Mouse (Mus musculus) liver, embryonic 11.5 days (tissue): ENCODE results near the gene Tgfbr2. TPM values are rescaled to one million over a fixed set of nuclear protein-coding genes. Genes with fewer than 3 reads are reported as not detected.

Experiments used
- ATAC-seq: fragments of 200-750 bp; cut with Nextera tagmentation; replicated peaks from 2 replicates; pipeline ENCODE4 v1.8.0; 2017; ENCODE audit warnings: moderate number of reproducible peaks, mild to moderate bottlenecking, moderate TSS enrichment, moderate library complexity; ENCODE audit not compliant: low FRiP score
- DNase-seq: peaks from one replicate; pipeline ENCODE4 v3.0.0-alpha.2; 2017; ENCODE audit warnings: low spot score
- H3K27ac ChIP-seq: fragments of 300-500 bp; sonication (generic); 2 replicates; pipeline ENCODE4 v1.5.1; 2014; ENCODE audit warnings: mild to moderate bottlenecking, low read depth, low read length, control low read depth
- H3K27me3 ChIP-seq: fragments of 300-500 bp; sonication (generic); replicated peaks from 2 replicates; pipeline ENCODE4 v1.6.1; 2014; ENCODE audit warnings: low read length, mixed read lengths; ENCODE audit not compliant: control insufficient read depth, insufficient read depth
- H3K36me3 ChIP-seq: fragments of 300-500 bp; sonication (generic); 2 replicates; pipeline ENCODE4 v1.6.1; 2014; ENCODE audit warnings: mild to moderate bottlenecking, low read length, moderate library complexity, mixed read lengths; ENCODE audit not compliant: control insufficient read depth, insufficient read depth
- H3K4me1 ChIP-seq: fragments of 300-500 bp; sonication (generic); replicated peaks from 2 replicates; pipeline ENCODE4 v1.6.1; 2014; ENCODE audit warnings: low read length, mixed read lengths; ENCODE audit not compliant: control insufficient read depth, insufficient read depth
- H3K4me2 ChIP-seq: fragments of 300-500 bp; sonication (generic); 2 replicates; pipeline ENCODE4 v1.6.1; 2014; ENCODE audit warnings: mild to moderate bottlenecking, control low read depth, moderate library complexity
- H3K4me3 ChIP-seq: fragments of 300-500 bp; sonication (generic); 2 replicates; pipeline ENCODE4 v1.5.1; 2014; ENCODE audit warnings: low read depth, low read length, control low read depth
- H3K9ac ChIP-seq: fragments of 300-500 bp; sonication (generic); 2 replicates; pipeline ENCODE4 v1.6.1; 2014; ENCODE audit warnings: low read depth, low read length, control low read depth
- H3K9me3 ChIP-seq: fragments of 300-500 bp; sonication (generic); 2 replicates; pipeline ENCODE4 v1.6.1; 2016; ENCODE audit warnings: low read length, inconsistent platforms, mixed read lengths; ENCODE audit not compliant: control insufficient read depth
- WGBS: fragments of 180-500 bp; shearing (Covaris S2); extraction: QIAGEN DNeasy Blood & Tissue Kit; methylation state at CpG from one replicate; pipeline ENCODE4 v1.1.7; 2014; 5-methylcytosine and 5-hydroxymethylcytosine counted together
- polyA plus RNA-seq: library from polyadenylated mRNA; unstranded; fragments of >200 nt; fragmentation: Nextera tagmentation; extraction: Ambion mirVana; gene quantifications from 2 replicates; pipeline ENCODE4 v1.2.1, GENCODE M21; 2014

The Tgfbr2 gene
- polyA plus RNA-seq, 1 experiment from 2014 or later, result 9.5 TPM

DNA sequence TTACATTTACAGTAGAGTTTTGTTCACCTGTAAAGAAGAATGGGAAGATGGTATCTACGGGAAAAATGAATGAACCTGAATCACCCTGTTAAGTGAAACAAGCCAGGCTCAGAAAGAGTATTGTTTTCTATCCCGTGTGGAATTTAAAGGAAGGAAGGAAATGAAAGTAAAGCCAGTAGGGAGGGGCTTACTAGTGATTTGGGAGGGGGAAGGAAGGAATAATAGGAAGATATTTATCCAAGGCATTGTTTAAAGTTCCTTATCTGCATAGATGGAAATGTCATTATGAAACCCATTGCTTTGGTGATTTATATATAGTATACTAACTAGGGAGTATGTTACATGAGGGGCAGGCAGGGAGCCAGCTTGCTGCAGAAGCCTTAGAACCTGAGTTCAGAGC, 66.4 kb downstream of the Tgfbr2 start:
- DNase-seq (no peak), ATAC-seq (no peak)
- H3K4me3 ChIP-seq, result no peak overlapping the region
- peaks cover 16% of the 10 kb centered on the region for H3K36me3 ChIP-seq
- no peak overlapping the region for H3K9ac ChIP-seq
- H3K27ac ChIP-seq, result no peak overlapping the region
- H3K4me1 ChIP-seq, result peaks cover 6% of the 10 kb centered on the region
- H3K27me3 ChIP-seq, result no peaks in the 10 kb centered on the region
- WGBS, result 77% methylated on average over 2 of the region's 2 CpGs
- H3K4me2 ChIP-seq, result no peak overlapping the region
- no peaks in the 10 kb centered on the region for H3K9me3 ChIP-seq

DNA sequence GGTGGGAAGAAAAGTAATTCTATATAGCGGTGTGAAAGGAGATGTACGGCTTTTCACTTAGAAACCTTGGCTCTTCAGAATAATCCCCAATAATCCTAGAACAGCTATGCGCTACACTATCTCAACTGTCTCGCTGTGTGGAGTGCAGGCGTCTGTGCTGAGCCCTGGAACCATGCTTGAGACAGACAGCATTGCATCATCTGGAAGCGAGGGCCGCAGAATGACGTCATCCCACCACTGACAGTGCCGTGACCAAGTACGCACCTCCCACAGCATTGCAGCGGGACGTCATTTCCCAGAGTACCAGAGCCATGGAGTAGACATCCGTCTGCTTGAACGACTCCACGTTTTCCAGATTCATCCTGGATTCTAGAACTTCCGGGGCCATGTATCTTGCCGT, 70.4 kb downstream of the Tgfbr2 start:
- no peak overlapping the region for H3K4me2 ChIP-seq
- WGBS, result 84% methylated on average over 17 of the region's 17 CpGs
- H3K4me3 ChIP-seq, result no peak overlapping the region
- no peak overlapping the region for H3K27ac ChIP-seq
- H3K9ac ChIP-seq, result no peak overlapping the region
- H3K36me3 ChIP-seq, result peaks cover 15% of the 10 kb centered on the region
- DNase-seq (no peak), ATAC-seq (no peak)
- H3K4me1 ChIP-seq, result no peaks in the 10 kb centered on the region; the same call in 1 of the 2 replicates
- H3K27me3 ChIP-seq, result no peaks in the 10 kb centered on the region
- H3K9me3 ChIP-seq, result no peaks in the 10 kb centered on the region

DNA sequence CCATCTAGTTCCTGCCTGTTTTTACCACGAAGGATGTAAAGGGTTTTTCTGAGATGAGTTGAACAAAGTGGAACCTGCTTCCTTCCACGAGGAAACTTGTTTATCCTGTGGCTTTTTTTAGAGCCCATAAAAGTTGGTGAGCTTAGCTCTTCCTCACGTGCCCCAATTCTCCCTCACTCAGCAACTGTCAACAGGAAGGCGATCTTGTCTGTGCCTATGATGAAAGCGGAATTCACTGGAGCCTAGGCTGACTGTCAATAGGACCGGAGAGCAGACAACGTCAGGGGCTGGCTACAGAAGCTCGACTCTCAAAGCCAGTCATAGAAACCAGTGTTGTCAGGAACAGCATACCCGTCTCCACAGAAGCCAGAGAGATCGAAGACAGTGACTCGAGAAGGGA, 73.3 kb downstream of the Tgfbr2 start:
- no peak overlapping the region for H3K27ac ChIP-seq
- peaks cover 4% of the 10 kb centered on the region; the same call in 1 of the 2 replicates for H3K4me1 ChIP-seq
- no peak overlapping the region for H3K4me2 ChIP-seq
- DNase-seq (no peak), ATAC-seq (no peak)
- H3K9ac ChIP-seq, result no peak overlapping the region
- no peaks in the 10 kb centered on the region; the same call in 1 of the 2 replicates for H3K36me3 ChIP-seq
- no peaks in the 10 kb centered on the region for H3K9me3 ChIP-seq
- no peaks in the 10 kb centered on the region for H3K27me3 ChIP-seq
- H3K4me3 ChIP-seq, result no peak overlapping the region
- 66% methylated on average over 11 of the region's 11 CpGs for WGBS

DNA sequence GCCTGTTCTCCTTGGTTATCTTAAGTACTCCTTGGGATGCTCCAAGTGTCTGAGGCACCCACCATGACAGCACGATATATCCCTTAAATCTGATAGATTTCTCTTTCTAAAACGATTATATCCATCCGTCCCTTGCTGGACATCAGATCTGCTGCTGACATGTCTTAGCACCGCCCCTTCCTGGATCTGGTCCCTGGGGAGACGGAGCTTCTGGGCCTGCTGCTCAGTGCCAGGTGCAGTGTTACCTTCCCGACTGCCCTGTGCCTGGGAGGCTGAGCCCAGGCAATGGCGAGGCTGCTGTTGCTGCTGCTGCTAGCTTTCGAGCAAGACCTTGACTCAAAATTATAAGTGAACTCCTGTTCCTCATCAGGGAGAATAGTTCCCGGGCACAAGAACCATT, 75.1 kb downstream of the Tgfbr2 start:
- no peaks in the 10 kb centered on the region for H3K27me3 ChIP-seq
- no peak overlapping the region for H3K4me3 ChIP-seq
- H3K27ac ChIP-seq, result no peak overlapping the region
- no peak overlapping the region for H3K4me2 ChIP-seq
- WGBS, result 82% methylated on average over 9 of the region's 9 CpGs
- no peaks in the 10 kb centered on the region; the same call in 1 of the 2 replicates for H3K36me3 ChIP-seq
- peaks cover 4% of the 10 kb centered on the region; the same call in 1 of the 2 replicates for H3K4me1 ChIP-seq
- no peaks in the 10 kb centered on the region for H3K9me3 ChIP-seq
- H3K9ac ChIP-seq, result no peak overlapping the region
- DNase-seq (no peak), ATAC-seq (no peak)

DNA sequence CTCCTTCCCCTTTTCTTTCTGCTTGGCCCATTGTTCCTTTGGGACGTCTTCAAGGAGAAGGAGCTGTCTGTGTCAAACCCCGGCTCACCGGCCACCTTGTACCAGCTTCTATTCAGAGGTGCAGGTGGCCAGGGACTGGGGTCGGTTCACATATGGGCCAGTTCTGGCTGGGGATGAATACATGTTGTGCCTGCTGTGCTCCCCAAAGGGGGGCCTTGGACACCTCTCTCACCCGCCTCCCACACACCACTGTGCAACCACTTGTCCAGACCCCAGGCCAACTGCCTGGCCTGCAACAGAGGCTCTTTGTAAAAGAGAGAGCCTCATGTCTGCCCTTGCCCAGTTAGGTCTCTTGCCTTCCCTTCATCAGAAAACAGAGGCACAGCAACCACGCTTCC, 75.6 kb downstream of the Tgfbr2 start:
- Histone ChIP-seq H3K36me3 (no peaks in the 10 kb centered on the region; the same call in 1 of the 2 replicates), H3K9me3 (no peaks in the 10 kb centered on the region), H3K9ac (no peak overlapping the region), H3K27me3 (no peaks in the 10 kb centered on the region), H3K27ac (no peak overlapping the region), H3K4me1 (peaks cover 4% of the 10 kb centered on the region; the same call in 1 of the 2 replicates), H3K4me3 (no peak overlapping the region), H3K4me2 (no peak overlapping the region)
- DNase-seq (no peak), ATAC-seq (no peak)
- WGBS, result 83% methylated on average over 6 of the region's 6 CpGs

DNA sequence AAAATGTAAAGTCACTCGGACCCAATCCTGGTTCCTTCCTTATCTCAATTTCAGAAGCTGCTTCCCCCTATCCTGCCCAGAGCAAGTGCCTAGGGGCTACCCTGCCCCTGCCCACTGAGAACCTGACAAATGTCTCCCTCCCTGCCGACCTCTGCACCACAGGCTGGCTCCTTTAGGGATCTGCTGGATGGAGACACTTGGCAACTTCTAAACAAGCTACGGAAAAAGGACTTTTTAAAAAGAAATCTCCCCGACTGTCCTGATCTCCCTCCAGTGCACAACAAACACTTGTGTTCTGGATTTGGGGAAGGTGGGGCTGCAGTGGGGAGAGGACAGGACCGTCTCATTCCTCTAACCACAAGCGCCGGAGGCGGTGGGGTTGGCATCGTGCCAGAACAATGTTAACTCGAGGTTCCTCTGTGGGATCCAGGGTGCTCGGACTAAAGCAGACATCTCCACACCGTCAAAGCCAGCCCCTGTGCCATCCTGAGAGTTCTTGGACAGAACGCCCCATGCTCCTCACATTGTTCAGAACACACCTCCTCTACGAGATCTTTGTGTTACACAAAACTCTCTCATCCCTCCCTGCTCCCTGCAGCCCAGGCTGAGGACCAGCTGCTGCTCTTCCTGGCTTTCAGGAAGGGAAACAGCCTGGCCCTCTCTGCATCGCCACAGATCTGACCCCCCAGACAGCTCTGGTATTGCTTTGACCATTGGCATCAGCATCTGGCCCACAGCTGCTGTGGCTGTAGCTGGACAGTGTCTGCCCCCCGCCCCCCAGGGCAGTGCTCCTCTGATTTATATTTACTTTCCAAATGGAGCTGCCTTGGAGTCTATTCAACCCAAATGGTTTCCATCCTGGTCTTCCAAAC, 76.2 kb downstream of the Tgfbr2 start:
- Histone ChIP-seq H3K4me2 (no peak overlapping the region), H3K9me3 (no peaks in the 10 kb centered on the region), H3K27me3 (no peaks in the 10 kb centered on the region), H3K4me1 (peaks cover 4% of the 10 kb centered on the region; the same call in 1 of the 2 replicates), H3K27ac (no peak overlapping the region), H3K9ac (no peak overlapping the region), H3K4me3 (no peak overlapping the region), H3K36me3 (no peaks in the 10 kb centered on the region; the same call in 1 of the 2 replicates)
- WGBS, result 76% methylated on average over 16 of the region's 16 CpGs
- ATAC-seq (no peak), DNase-seq (no peak)

DNA sequence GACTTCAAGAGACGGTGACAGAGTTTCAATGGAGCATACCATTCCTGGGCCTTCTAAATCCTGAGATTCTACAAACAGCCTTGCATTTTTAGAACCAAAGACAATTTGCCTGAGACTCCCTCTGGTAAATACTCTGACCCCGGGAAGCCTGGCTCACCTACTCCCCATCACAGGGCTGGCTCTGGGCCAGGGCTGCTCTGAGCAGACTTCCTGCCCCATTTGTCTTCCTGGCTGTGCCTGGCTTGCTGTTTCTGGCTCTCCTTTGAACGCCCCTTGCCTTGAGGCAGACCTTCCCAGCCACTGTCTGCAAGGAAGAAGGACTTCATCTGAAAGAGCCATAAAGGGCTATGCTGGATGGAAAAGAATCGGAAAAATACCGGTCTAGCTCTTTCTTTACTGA, 83.2 kb downstream of the Tgfbr2 start:
- Histone ChIP-seq H3K9me3 (no peaks in the 10 kb centered on the region), H3K36me3 (no peaks in the 10 kb centered on the region; the same call in 1 of the 2 replicates), H3K27me3 (no peaks in the 10 kb centered on the region), H3K4me3 (no peak overlapping the region), H3K4me1 (no peaks in the 10 kb centered on the region), H3K9ac (no peak overlapping the region), H3K4me2 (no peak overlapping the region), H3K27ac (no peak overlapping the region)
- DNase-seq (no peak), ATAC-seq (no peak)
- WGBS, result 63% methylated on average over 5 of the region's 5 CpGs

DNA sequence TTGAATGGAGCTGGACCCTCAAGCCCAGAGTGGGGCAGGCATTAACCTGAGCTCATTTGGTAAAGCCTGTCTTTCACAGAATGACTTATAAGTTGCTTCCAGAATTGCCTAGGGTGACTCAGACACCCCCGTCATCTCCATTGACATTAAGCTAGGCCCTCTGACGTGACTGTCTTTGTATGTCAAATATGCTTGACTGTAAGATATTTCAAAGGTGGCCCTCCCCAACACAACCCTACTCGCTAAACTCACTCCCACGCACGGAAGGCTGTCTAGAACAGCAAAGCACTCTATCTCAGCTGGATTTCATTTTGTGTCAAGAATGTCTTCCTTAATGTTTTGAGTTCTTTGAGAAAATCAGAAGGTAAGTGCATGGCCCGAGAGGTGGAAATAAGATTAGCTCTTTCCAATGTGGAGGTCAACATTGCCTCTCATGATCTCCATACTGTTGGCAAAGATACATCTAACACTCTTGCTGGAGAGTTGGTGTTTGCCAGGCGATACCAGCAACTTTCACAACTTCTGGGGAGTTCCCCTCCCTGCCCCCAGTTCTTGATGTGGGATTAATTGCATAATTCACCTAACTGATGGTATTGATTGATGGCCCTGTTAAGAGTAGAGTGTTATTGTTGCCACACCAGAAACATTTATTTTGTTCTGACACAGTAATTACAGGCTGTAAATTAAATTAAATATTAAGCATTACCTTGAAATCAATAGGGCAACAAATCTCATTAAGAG, 83.9 kb downstream of the Tgfbr2 start:
- Histone ChIP-seq H3K36me3 (no peaks in the 10 kb centered on the region; the same call in 1 of the 2 replicates), H3K27me3 (no peaks in the 10 kb centered on the region), H3K27ac (no peak overlapping the region), H3K9ac (no peak overlapping the region), H3K9me3 (no peaks in the 10 kb centered on the region), H3K4me1 (no peaks in the 10 kb centered on the region), H3K4me2 (no peak overlapping the region), H3K4me3 (no peak overlapping the region)
- DNase-seq (no peak), ATAC-seq (no peak)
- 82% methylated on average over 7 of the region's 7 CpGs for WGBS
